Mouse (Mus musculus) hindbrain, embryonic 16.5 days (tissue): ENCODE results near the gene Lig3. TPM values are rescaled to one million over a fixed set of nuclear protein-coding genes. Genes with fewer than 3 reads are reported as not detected.
A peak's percentile ranks its signal among the peaks of the same experiment; 100 is the strongest.

ENCODE experiments used
- ATAC-seq: fragments of 200-750 bp; cut with Nextera tagmentation; 2 replicates; pipeline ENCODE4 v1.8.0; 2017; ENCODE audit warnings: moderate TSS enrichment, moderate library complexity
- H3K27ac ChIP-seq: fragments of 300-500 bp; sonication (generic); 2 replicates; pipeline ENCODE4 v1.5.1; 2014; ENCODE audit warnings: low read depth, mild to moderate bottlenecking, control low read depth, low read length, moderate library complexity
- H3K27me3 ChIP-seq: fragments of 300-500 bp; sonication (generic); replicated peaks from 2 replicates; pipeline ENCODE4 v1.6.1; 2014; ENCODE audit warnings: low read length; ENCODE audit not compliant: control insufficient read depth, insufficient read depth
- H3K36me3 ChIP-seq: fragments of 300-500 bp; sonication (generic); 2 replicates; pipeline ENCODE4 v1.6.1; 2014; ENCODE audit warnings: mild to moderate bottlenecking, low read length, moderate library complexity, mixed read lengths; ENCODE audit not compliant: control insufficient read depth, insufficient read depth
- H3K4me1 ChIP-seq: fragments of 300-500 bp; sonication (generic); 2 replicates; pipeline ENCODE4 v1.6.1; 2014; ENCODE audit warnings: low read depth, low read length; ENCODE audit not compliant: control insufficient read depth, insufficient read depth
- H3K4me2 ChIP-seq: fragments of 300-500 bp; sonication (generic); 2 replicates; pipeline ENCODE4 v1.6.1; 2014; ENCODE audit warnings: mild to moderate bottlenecking, low read length, control low read depth, moderate library complexity
- H3K4me3 ChIP-seq: fragments of 300-500 bp; sonication (generic); 2 replicates; pipeline ENCODE4 v1.5.1; 2014; ENCODE audit warnings: mild to moderate bottlenecking, low read length, control low read depth, moderate library complexity
- H3K9ac ChIP-seq: fragments of 300-500 bp; sonication (generic); 2 replicates; pipeline ENCODE4 v1.6.1; 2014; ENCODE audit warnings: low read depth, mild to moderate bottlenecking, control low read depth, low read length, moderate library complexity
- H3K9me3 ChIP-seq: fragments of 300-500 bp; sonication (generic); 2 replicates; pipeline ENCODE4 v1.6.1; 2014; ENCODE audit warnings: mild to moderate bottlenecking, low read length, moderate library complexity; ENCODE audit not compliant: control insufficient read depth
- WGBS: fragments of 180-500 bp; shearing (Covaris S2); extraction: QIAGEN DNeasy Blood & Tissue Kit; methylation state at CpG from one replicate; pipeline ENCODE4 v1.1.7; 2014; 5-methylcytosine and 5-hydroxymethylcytosine counted together
- polyA plus RNA-seq: library from polyadenylated mRNA; unstranded; fragments of >200 nt; fragmentation: Nextera tagmentation; extraction: Ambion mirVana; gene quantifications from 2 replicates; pipeline ENCODE4 v1.2.1, GENCODE M21; 2015

Gene Lig3
- 20.9 and 22.1 TPM in 2 replicates for polyA plus RNA-seq

DNA sequence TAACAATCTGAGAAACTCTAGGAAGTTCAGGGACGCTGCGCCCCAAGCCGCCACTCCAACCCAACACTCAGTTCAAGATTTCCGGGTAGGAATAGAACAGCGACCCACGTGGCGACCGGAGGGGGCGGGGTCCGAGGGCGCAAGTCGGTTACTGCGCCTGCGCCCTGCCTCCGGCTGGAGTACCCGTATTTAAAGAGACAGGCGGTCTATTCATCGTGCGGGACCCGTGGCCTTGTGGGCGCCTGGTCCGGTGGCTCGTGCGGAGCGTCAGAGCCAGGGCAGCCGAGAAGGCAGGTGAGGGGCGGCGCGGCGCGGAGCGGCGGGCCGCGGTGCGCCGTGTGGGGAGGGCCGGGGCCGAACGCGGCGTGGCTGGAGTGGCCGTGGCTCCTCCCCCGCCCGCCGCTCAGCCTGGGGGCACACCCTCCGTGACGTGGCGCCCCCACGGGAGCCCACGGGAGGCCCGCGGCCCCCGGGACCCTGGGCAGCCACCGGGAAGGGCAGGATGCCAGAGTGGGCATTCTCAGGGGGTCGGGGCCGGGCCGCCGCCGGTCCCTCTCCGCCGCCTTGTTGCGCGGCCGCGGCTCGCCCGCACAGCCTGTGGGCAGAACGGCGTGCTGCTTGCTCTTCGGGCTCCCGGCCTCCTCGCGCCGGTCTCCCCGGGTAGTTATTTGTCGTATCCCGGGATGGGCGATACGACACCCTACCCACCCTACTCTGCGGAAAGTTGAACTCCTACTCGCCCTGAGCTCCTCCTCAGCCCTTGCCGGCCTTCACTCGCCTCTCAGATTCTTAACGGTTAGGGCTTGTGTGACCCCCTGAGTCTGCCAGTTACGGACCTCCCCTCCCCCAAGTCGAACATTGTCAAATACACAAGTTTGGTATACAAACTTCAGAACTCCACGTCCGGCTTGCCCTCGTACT lies at the start of gene Lig3:
TSS of gene Lig3 (plus strand) at position 126 of the 921 bp plus-strand sequence.
- H3K4me3 ChIP-seq = peak within 1 kb of the TSS; percentile 93
- H3K27ac ChIP-seq = peak within 1 kb of the TSS; percentile 95
- H3K4me2 ChIP-seq = peak within 1 kb of the TSS; percentile 76
- ATAC-seq = peak; percentile 97
- no peaks in the 10 kb centered on the region for H3K9me3 ChIP-seq
- WGBS = under 1% methylated on average over 64 of the region's 90 CpGs
- H3K27me3 ChIP-seq = no peaks in the 10 kb centered on the region
- peak within 1 kb of the TSS; percentile 98 for H3K9ac ChIP-seq
- H3K4me1 ChIP-seq = peaks cover 14% of the 10 kb centered on the region
- H3K36me3 ChIP-seq = peaks cover 11% of the 10 kb centered on the region

GRCm38 (mm10) chr11:82734227-82734626 lies 46.7 kb upstream of the Lig3 start:
- no peaks in the 10 kb centered on the region for H3K36me3 ChIP-seq
- H3K4me3 ChIP-seq = no peak overlapping the region
- no peak for ATAC-seq
- no peak overlapping the region for H3K4me2 ChIP-seq
- no peaks in the 10 kb centered on the region for H3K4me1 ChIP-seq
- no peaks in the 10 kb centered on the region for H3K9me3 ChIP-seq
- no peak overlapping the region for H3K27ac ChIP-seq
- no peak overlapping the region for H3K9ac ChIP-seq
- no peaks in the 10 kb centered on the region for H3K27me3 ChIP-seq

GRCm38 (mm10) chr11:82739006-82739405 lies 41.9 kb upstream of the Lig3 start:
- Histone ChIP-seq H3K4me1 (no peaks in the 10 kb centered on the region), H3K4me3 (no peak overlapping the region)

DNA sequence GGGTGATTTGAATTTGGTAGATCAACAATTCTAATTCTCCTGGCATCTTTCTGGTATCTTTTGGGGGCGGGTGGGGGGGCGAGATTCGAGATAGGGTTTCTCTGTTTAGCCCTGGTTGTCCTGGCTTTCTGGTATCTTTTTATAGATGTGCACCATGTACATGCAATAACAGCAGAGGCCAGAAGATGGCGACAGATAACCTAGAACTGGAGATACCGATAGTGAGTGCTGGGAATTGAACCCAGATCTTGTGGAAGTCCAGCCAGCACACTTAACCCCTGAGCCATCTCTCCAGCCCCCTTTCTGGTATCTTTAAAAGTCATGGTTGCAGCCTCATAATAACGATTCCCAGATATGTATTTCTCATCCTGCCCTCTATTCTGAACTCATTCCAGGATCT lies 34.8 kb upstream of the Lig3 start:
- no peak for ATAC-seq
- Histone ChIP-seq H3K9me3 (no peaks in the 10 kb centered on the region), H3K4me1 (no peaks in the 10 kb centered on the region), H3K27ac (no peak overlapping the region), H3K27me3 (no peaks in the 10 kb centered on the region), H3K36me3 (no peaks in the 10 kb centered on the region), H3K4me3 (no peak overlapping the region), H3K4me2 (no peak overlapping the region), H3K9ac (no peak overlapping the region)
- WGBS = 39% methylated on average over 6 of the region's 6 CpGs

More at GRCm38 (mm10) chr11:82739006-82739405, 41.9 kb upstream of the Lig3 start:
- Histone ChIP-seq H3K36me3 (no peaks in the 10 kb centered on the region), H3K27me3 (no peaks in the 10 kb centered on the region), H3K9ac (no peak overlapping the region), H3K4me2 (no peak overlapping the region), H3K27ac (no peak overlapping the region), H3K9me3 (no peaks in the 10 kb centered on the region)
- no peak for ATAC-seq

DNA sequence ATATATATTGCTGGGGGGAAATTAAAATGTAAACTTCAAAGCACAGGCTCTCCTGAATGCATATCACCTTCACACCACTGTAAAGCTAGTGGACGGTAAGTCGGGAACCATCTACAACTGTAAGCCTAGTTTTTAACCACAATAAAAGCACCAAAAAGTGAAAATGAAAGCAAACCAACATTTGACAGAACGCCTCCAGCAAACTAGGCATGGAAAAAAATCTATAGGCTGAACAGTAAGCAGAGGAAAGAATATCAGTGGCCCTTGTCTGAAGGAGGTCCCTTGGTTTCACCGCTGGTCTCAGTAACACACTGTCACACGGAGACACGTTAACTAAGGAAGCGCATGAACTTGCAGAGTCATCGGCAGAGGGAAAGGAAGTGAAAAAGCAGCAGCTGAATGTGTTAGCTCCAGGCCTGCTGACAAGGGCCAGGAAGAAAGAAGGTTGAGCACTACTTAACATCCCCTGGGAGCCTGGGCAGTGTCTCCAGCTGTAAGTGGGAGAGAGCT lies 34.0 kb upstream of the Lig3 start:
- 86% methylated on average over 8 of the region's 8 CpGs for WGBS
- no peaks in the 10 kb centered on the region for H3K27me3 ChIP-seq

DNA sequence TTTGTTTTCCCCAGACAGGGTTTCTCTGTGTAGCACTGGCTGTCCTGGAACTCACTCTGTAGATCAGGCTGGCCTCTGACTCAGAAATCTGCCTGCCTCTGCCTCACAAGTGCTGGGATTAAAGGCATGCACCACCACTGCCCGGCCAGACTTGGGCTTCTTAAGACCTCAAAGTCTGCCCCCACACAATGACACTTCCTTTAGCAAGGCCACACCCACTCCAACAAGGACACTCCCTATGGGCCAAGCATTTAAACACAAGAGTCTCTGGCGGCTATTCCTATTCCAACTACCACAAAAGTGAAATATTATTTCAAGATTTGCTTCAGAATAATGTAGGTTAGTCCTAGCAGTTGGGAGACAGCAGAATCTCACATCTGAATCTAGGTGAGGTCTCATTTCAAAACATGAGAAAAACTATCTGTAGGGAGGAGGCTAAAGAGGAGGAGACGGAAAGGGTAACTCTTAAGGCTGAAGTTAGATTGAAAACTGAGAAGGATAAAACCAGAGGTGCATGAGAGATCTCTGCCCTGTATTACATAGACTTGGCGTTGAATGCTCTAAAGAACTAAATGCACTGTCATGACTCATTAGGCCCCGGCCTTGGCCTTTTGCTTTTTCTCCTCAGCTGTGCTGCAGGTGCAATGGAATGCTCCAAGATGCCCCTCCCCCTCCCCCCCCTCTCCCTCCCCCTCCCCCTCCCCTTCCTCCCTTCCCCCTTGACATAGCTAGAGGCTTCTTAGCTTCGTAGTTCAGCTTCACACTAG lies 28.4 kb upstream of the Lig3 start:
- no peak for ATAC-seq
- H3K4me1 ChIP-seq = no peaks in the 10 kb centered on the region
- no peak overlapping the region for H3K9ac ChIP-seq
- no peaks in the 10 kb centered on the region for H3K9me3 ChIP-seq
- no peak overlapping the region for H3K27ac ChIP-seq
- no peaks in the 10 kb centered on the region for H3K36me3 ChIP-seq
- H3K4me2 ChIP-seq = no peak overlapping the region
- H3K4me3 ChIP-seq = no peak overlapping the region
- no peaks in the 10 kb centered on the region for H3K27me3 ChIP-seq
- 76% methylated on average over 6 of the region's 6 CpGs for WGBS

More for the DNA sequence above, 34.0 kb upstream of the Lig3 start:
- Histone ChIP-seq H3K4me1 (no peaks in the 10 kb centered on the region), H3K9me3 (no peaks in the 10 kb centered on the region), H3K36me3 (no peaks in the 10 kb centered on the region), H3K27ac (no peak overlapping the region), H3K4me2 (no peak overlapping the region), H3K4me3 (no peak overlapping the region), H3K9ac (no peak overlapping the region)
- no peak for ATAC-seq

GRCm38 (mm10) chr11:82755919-82756318 lies 25.0 kb upstream of the Lig3 start:
- no peaks in the 10 kb centered on the region for H3K4me1 ChIP-seq
- H3K9ac ChIP-seq = no peak overlapping the region
- no peaks in the 10 kb centered on the region for H3K9me3 ChIP-seq
- no peaks in the 10 kb centered on the region for H3K36me3 ChIP-seq
- H3K4me2 ChIP-seq = no peak overlapping the region
- no peak for ATAC-seq
- WGBS = 96% methylated on average over 1 of the region's 1 CpGs
- no peak overlapping the region for H3K27ac ChIP-seq
- no peak overlapping the region for H3K4me3 ChIP-seq
- H3K27me3 ChIP-seq = no peaks in the 10 kb centered on the region

GRCm38 (mm10) chr11:82762286-82762829 lies 18.6 kb upstream of the Lig3 start:
- H3K36me3 ChIP-seq = no peaks in the 10 kb centered on the region
- H3K27ac ChIP-seq = no peak overlapping the region
- H3K4me3 ChIP-seq = no peak overlapping the region
- H3K27me3 ChIP-seq = no peaks in the 10 kb centered on the region
- no peak overlapping the region for H3K4me2 ChIP-seq
- H3K9ac ChIP-seq = no peak overlapping the region
- WGBS = 88% methylated on average over 6 of the region's 6 CpGs
- ATAC-seq = no peak
- H3K4me1 ChIP-seq = peaks cover 20% of the 10 kb centered on the region
- no peaks in the 10 kb centered on the region for H3K9me3 ChIP-seq

DNA sequence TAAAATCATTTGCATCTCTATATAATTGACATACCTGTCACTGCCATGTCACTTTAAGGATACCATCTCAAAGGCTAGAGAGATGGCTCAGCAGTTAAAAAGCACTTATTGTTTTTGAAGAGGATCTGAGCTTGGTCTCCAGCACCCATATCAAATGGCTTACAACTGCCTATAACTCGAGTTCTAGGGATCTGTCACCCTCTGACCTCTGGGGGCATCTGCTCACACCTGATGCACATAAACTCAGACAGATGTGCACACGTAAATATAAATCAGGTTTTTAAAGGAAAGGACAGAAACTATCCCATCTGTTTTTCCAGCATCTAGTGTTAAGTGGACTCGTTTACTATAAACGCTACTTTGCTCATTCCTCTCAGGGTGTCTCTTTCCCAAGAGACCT lies 17.6 kb upstream of the Lig3 start:
- Histone ChIP-seq H3K27me3 (no peaks in the 10 kb centered on the region), H3K9ac (peak overlapping the region; percentile 87), H3K9me3 (no peaks in the 10 kb centered on the region), H3K4me1 (peaks cover 20% of the 10 kb centered on the region), H3K4me2 (peak overlapping the region; percentile 77), H3K4me3 (peak overlapping the region; percentile 83), H3K27ac (peak overlapping the region; percentile 94), H3K36me3 (no peaks in the 10 kb centered on the region)
- 16% methylated on average over 4 of the region's 4 CpGs for WGBS
- no peak for ATAC-seq
